Mouse (Mus musculus) urinary bladder, adult 18-20 months (tissue): ENCODE results near the gene Nme3.
A peak's percentile ranks its signal among the peaks of the same experiment; 100 is the strongest.

Experiments used
- DNase-seq, 2 experiments: peaks; one replicate each; pipeline ENCODE4 v3.0.0; 2022; ENCODE audit warnings: low spot score in 2 of 2, mixed read lengths in 2 of 2

Gene Nme3

GRCm38 (mm10) chr17:24896241-24896992, at the start of gene Nme3:
TSS of gene Nme3 (plus strand) at chr17:24896500.
- peak; percentile 59 to 73 for DNase-seq

- DNase-seq = no peak
Measured at GRCm38 (mm10) chr17:24847386-24847785, 48.9 kb upstream of the Nme3 start.

GRCm38 (mm10) chr17:24848600-24849031, 47.7 kb upstream of the Nme3 start:
- DNase-seq = no peak

GRCm38 (mm10) chr17:24849733-24850064, 46.6 kb upstream of the Nme3 start:
- DNase-seq = no peak

- DNase-seq = peak; percentile 95 to 96
Measured at GRCm38 (mm10) chr17:24850065-24850772, 46.1 kb upstream of the Nme3 start, which contains the start of gene Fahd1. TSS of gene Fahd1 (minus strand) at chr17:24850364.

- DNase-seq = no peak
Measured at GRCm38 (mm10) chr17:24850773-24851127, 45.5 kb upstream of the Nme3 start.

- DNase-seq = no peak
Measured at GRCm38 (mm10) chr17:24851381-24852125, 44.7 kb upstream of the Nme3 start.

- DNase-seq = no peak
Measured at GRCm38 (mm10) chr17:24855838-24856464, 40.3 kb upstream of the Nme3 start.

- DNase-seq = no peak
Measured at GRCm38 (mm10) chr17:24856589-24856988, 39.7 kb upstream of the Nme3 start.

- DNase-seq = no peak
Measured at GRCm38 (mm10) chr17:24857831-24858470, 38.3 kb upstream of the Nme3 start.

- DNase-seq = no peak
Measured at GRCm38 (mm10) chr17:24858967-24859366, 37.3 kb upstream of the Nme3 start.

GRCm38 (mm10) chr17:24860076-24860475, 36.2 kb upstream of the Nme3 start:
- DNase-seq = no peak

- no peak for DNase-seq
Measured at GRCm38 (mm10) chr17:24861785-24862184, 34.5 kb upstream of the Nme3 start.

- no peak for DNase-seq
Measured at GRCm38 (mm10) chr17:24865776-24866175, 30.5 kb upstream of the Nme3 start, which contains the start of gene Igfals. TSS of gene Igfals (plus strand) at chr17:24865997.

GRCm38 (mm10) chr17:24867914-24868313, 28.4 kb upstream of the Nme3 start:
- DNase-seq = no peak

GRCm38 (mm10) chr17:24873695-24874404, 22.4 kb upstream of the Nme3 start:
- no peak for DNase-seq

- DNase-seq = no peak
Measured at GRCm38 (mm10) chr17:24874405-24874745, 21.9 kb upstream of the Nme3 start.

- DNase-seq = no peak
Measured at GRCm38 (mm10) chr17:24874989-24875388, 21.3 kb upstream of the Nme3 start.

- DNase-seq = no peak
Measured at GRCm38 (mm10) chr17:24877336-24878116, 18.8 kb upstream of the Nme3 start.

- no peak for DNase-seq
Measured at GRCm38 (mm10) chr17:24878117-24878397, 18.2 kb upstream of the Nme3 start.
